Mouse (Mus musculus) thymus, adult 2 months (tissue): ENCODE data around the gene Abhd5. TPM values are rescaled to one million over a fixed set of nuclear protein-coding genes. Genes with fewer than 3 reads are reported as not detected.

Experiments
- DNase-seq: peaks from one replicate; pipeline ENCODE4 v3.0.0; 2021
- H3K27ac ChIP-seq: fragments of 200-500 bp; 2 replicates; pipeline ENCODE4 v1.5.1; 2012; ENCODE audit warnings: low read length, control low read depth; ENCODE audit not compliant: control insufficient read depth, insufficient read depth
- H3K27me3 ChIP-seq: fragments of 200-500 bp; 2 replicates; pipeline ENCODE4 v1.6.1; 2012; ENCODE audit warnings: mild to moderate bottlenecking, low read length, moderate library complexity, mixed read lengths; ENCODE audit not compliant: control insufficient read depth, insufficient read depth
- H3K36me3 ChIP-seq: fragments of 200-500 bp; 2 replicates; pipeline ENCODE4 v1.6.1; 2012; ENCODE audit warnings: mild to moderate bottlenecking, low read length, moderate library complexity; ENCODE audit not compliant: control insufficient read depth, insufficient read depth
- H3K4me1 ChIP-seq: fragments of 200-500 bp; replicated peaks from 2 replicates; pipeline ENCODE4 v1.6.1; 2012; ENCODE audit warnings: low read length; ENCODE audit not compliant: control insufficient read depth, insufficient read depth
- H3K4me3 ChIP-seq: fragments of 200-500 bp; 2 replicates; pipeline ENCODE4 v1.5.1; 2012; ENCODE audit warnings: mild to moderate bottlenecking, low read length, control low read depth, moderate library complexity; ENCODE audit not compliant: control insufficient read depth, insufficient read depth
- CTCF ChIP-seq: fragments of 200-500 bp; IDR thresholded peaks from 2 replicates; pipeline ENCODE4 v1.5.1; 2012; ENCODE audit warnings: mild to moderate bottlenecking, control low read depth, low read length, moderate library complexity, borderline replicate concordance; ENCODE audit not compliant: control insufficient read depth, poor library complexity, insufficient read depth; ENCODE audit errors: extremely low read depth
- POLR2A ChIP-seq: fragments of 200-500 bp; IDR thresholded peaks from 2 replicates; pipeline ENCODE4 v1.6.1; 2012; ENCODE audit warnings: mild to moderate bottlenecking, low read length, control low read depth, moderate library complexity; ENCODE audit not compliant: control insufficient read depth, poor library complexity, insufficient read depth; ENCODE audit errors: extremely low read depth
- WGBS: fragments of 180-500 bp; shearing (Covaris S2); methylation state at CpG from one replicate; pipeline ENCODE4 v1.1.7; 2018; 5-methylcytosine and 5-hydroxymethylcytosine counted together
- polyA plus RNA-seq: library from polyadenylated mRNA; depleted of rRNA; stranded (reverse); fragments of >200 nt; gene quantifications from 2 replicates; pipeline ENCODE4 v1.2.3, GENCODE M21; 2012; rRNA removed

Abhd5 gene
- polyA plus RNA-seq, 1 experiment, result 12.4 TPM

GRCm38 (mm10) chr9:122429685-122430084 is 78.3 kb downstream of the Abhd5 start:
- no peaks in the 10 kb centered on the region for H3K36me3 ChIP-seq
- no peaks in the 10 kb centered on the region for H3K27me3 ChIP-seq
- 96% methylated on average over 1 of the region's 1 CpGs for WGBS
- no peak overlapping the region for H3K4me3 ChIP-seq
- no peak overlapping the region for H3K27ac ChIP-seq
- TF ChIP-seq CTCF (no peak), POLR2A (no peak)
- no peak for DNase-seq
- H3K4me1 ChIP-seq, result no peaks in the 10 kb centered on the region

Other genes with a start within 250 kb of the Abhd5 start
- 50.0 and 54.2 TPM in 2 replicates for gene Snrk, start 234.3 kb upstream of the Abhd5 start, polyA plus RNA-seq
- 30.9 and 41.3 TPM in 2 replicates for gene Ano10, start 57.2 kb upstream of the Abhd5 start, polyA plus RNA-seq